Mouse (Mus musculus): ENCODE measurements around the gene Cav1. TPM values are rescaled to one million over a fixed set of nuclear protein-coding genes. Genes with fewer than 3 reads are reported as not detected.

Cav1 gene
- total RNA-seq, 1 experiment from 2014 or later, result not detected

- no peak for ATAC-seq (ENCODE audit: extremely low read depth, insufficient number of reproducible peaks, low FRiP score, poor library complexity, severe bottlenecking)
Observed at GRCm38 (mm10) chr6:17387991-17388710, 82.0 kb downstream of the Cav1 start.

Other genes starting within 250 kb of the Cav1 start
- 55.6 and 59.9 TPM in 2 replicates for gene Tes, start 241.2 kb upstream of the Cav1 start, total RNA-seq (2017)
- 0.98 and 1.4 TPM in 2 replicates for gene Cav2, start 25.1 kb upstream of the Cav1 start, total RNA-seq (2017)
- 0.74 and 1.5 TPM in 2 replicates for gene Met, start 157.5 kb downstream of the Cav1 start, total RNA-seq (2017)